Comparison of ENCODE assay signal across 12 mouse cellular contexts in the genomic region with DNA sequence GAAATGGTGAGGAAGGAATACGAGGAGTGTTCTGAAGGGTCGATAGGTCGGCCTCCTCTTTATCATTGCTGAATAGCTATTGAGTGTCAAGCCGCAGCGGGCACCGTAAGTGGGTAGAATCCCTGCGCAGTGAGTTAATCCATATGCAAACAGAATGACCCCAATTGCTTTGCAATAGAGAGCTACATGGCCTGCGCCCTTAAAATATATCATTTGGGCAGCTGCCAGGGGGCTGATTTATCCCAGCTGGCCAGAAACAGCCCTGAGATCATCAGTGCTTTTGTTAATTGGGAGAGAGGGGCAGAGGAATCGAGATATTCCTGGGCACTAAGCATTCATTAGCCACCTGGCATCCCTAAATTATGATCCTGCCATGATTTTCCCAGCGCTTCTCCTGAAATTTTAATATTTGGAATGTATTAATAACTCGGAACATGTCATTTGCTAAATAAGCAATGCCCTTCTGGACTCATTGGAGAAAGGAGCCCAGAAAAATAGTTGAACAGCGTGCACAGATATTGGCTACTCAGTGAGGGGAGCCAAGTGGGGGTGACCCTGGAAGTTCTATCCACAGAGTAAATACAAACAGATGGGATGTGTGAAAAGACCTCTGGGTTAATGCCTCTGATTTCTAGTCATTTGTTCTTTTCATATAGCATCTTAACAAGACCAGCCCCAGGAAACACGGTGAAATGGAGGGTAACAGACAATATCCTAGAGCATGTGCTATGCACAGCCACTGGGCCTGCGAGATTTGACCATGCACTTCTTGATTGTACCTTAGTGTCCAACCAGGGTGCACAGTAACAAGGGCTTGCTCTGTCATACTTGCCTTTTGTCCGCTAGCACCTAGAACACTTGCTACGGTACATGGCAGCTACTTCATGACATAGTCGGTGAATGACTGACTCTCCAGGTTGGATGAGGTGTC. TPM values are rescaled to one million over a fixed set of nuclear protein-coding genes. Genes with fewer than 3 reads are reported as not detected.
DNase-seq lines count a peak whose midpoint lies in the region; ATAC-seq lines count a peak whose summit lies in the region.
"Had no signal": no experiment of that assay in that cellular context is flagged by ENCODE, and none has a peak within 500 bp of the region (broad histone marks: within the 10 kb centered on the region; RNA-seq: fewer than 3 reads in every experiment).

No protein-coding gene starts in this region.

- 0 out of 2 replicates have a peak overlapping the region, but pooled peaks have one; percentile 1 for H3K27ac ChIP-seq in forebrain, embryonic 14.5 days (ENCODE audit: low read depth, low read length)
- H3K27ac ChIP-seq: embryonic facial prominence, embryonic 13.5 days; heart, adult 2 months had no signal

- 52% methylated on average over 17 of the region's 17 CpGs for WGBS in forebrain, embryonic 14.5 days

- ATAC-seq in forebrain, embryonic 14.5 days = peak; percentile 63

- peaks cover 10% of the 10 kb centered on the region; the same call in 1 of the 2 replicates for H3K4me1 ChIP-seq in forebrain, embryonic 14.5 days (ENCODE audit: control insufficient read depth, insufficient read depth, low read length)

- no peaks in the 10 kb centered on the region for H3K9me3 ChIP-seq in forebrain, embryonic 14.5 days (replicated peaks; ENCODE audit: control insufficient read depth, low read length)
- H3K9me3 ChIP-seq: embryonic facial prominence, embryonic 13.5 days had no signal

- no peak overlapping the region for H3K9ac ChIP-seq in forebrain, embryonic 14.5 days (ENCODE audit: low read length)
- H3K9ac ChIP-seq: embryonic facial prominence, embryonic 13.5 days had no signal

- H3K27me3 ChIP-seq in forebrain, embryonic 14.5 days (replicated peaks; ENCODE audit: control insufficient read depth, insufficient read depth, low read length) = no peaks in the 10 kb centered on the region
- H3K27me3 ChIP-seq: embryonic facial prominence, embryonic 13.5 days had no signal

- H3K4me3 ChIP-seq in forebrain, embryonic 14.5 days (ENCODE audit: low read depth, low read length) = no peak overlapping the region
- H3K4me3 ChIP-seq: embryonic facial prominence, embryonic 13.5 days; heart, adult 2 months had no signal

- DNase-seq in kidney, postnatal 4 days = peak; percentile 65 to 66
- DNase-seq in kidney, adult 11 months = no peak
- DNase-seq in embryo, embryonic 10.5 days (ENCODE audit: low spot score) = peak; percentile 71
- peak; percentile 65 for DNase-seq in forebrain, embryonic 14.5 days (ENCODE audit: low spot score)
- peak; percentile 71 for DNase-seq in mesoderm, embryonic 11.5 days (ENCODE audit: low read depth, low spot score)
- no peak for DNase-seq in ovary, postnatal 36 days (ENCODE audit: low spot score)
- DNase-seq in urinary bladder, postnatal 10 days (ENCODE audit: low spot score) = no peak
- DNase-seq: cerebellum, adult 8-10 months; heart, adult 2 months; kidney, adult 18-20 months had no signal

- H3K36me3 ChIP-seq in forebrain, embryonic 14.5 days (ENCODE audit: control insufficient read depth, insufficient read depth, low read length) = no peaks in the 10 kb centered on the region
- H3K36me3 ChIP-seq: embryonic facial prominence, embryonic 13.5 days had no signal

- no peak overlapping the region for H3K4me2 ChIP-seq in forebrain, embryonic 14.5 days (ENCODE audit: low read length)
- H3K4me2 ChIP-seq: embryonic facial prominence, embryonic 13.5 days had no signal

RNA-seq across cellular contexts. Expression of gene Cnmd, which starts 11.4 kb away (rescaled TPM):
- polyA plus RNA-seq in forebrain, embryonic 14.5 days (2014; fragmentation: Nextera tagmentation; extraction: Ambion mirVana) = 1.5 and 2.2 TPM in 2 replicates
- polyA plus RNA-seq: spleen, adult 2 months had no signal

Comparison
In these comparisons a context has a peak if more than half of its experiments do, and no peak if none do; other contexts are left out.
1. DNase-seq: peak in kidney, postnatal 4 days (2 of 2), embryo, embryonic 10.5 days (single experiment), forebrain, embryonic 14.5 days (single experiment) and mesoderm, embryonic 11.5 days (single experiment); none in kidney, adult 11 months (single experiment), ovary, postnatal 36 days (single experiment) and urinary bladder, postnatal 10 days (single experiment).